In genomic region chr8:107974451-107974850, GRCm38 (mm10) we compare ENCODE assay signal across 13 mouse cellular contexts.
"Had no signal": no experiment of that assay in that cellular context is flagged by ENCODE, and none has a peak within 500 bp of the region (broad histone marks: within the 10 kb centered on the region; RNA-seq: fewer than 3 reads in every experiment).

No protein-coding gene starts in this region.

- DNase-seq: kidney, adult 8-10 months; kidney, postnatal 36 days; layer of hippocampus, adult 9-11 months; layer of hippocampus, postnatal 36 days; lung, adult 2 months; lung, postnatal 36 days; right cerebral cortex, postnatal 25 days; thymus, postnatal 4 days had no signal

- H3K9ac ChIP-seq: liver, embryonic 15.5 days; midbrain, embryonic 13.5 days had no signal

- H3K9me3 ChIP-seq: liver, embryonic 15.5 days; midbrain, embryonic 13.5 days had no signal

- H3K27ac ChIP-seq: kidney, postnatal 0 days; liver, embryonic 15.5 days; midbrain, embryonic 13.5 days had no signal

- H3K27me3 ChIP-seq: liver, embryonic 15.5 days; midbrain, embryonic 13.5 days had no signal

- ATAC-seq: lung, postnatal 0 days; midbrain, embryonic 13.5 days had no signal

- H3K4me1 ChIP-seq: liver, embryonic 15.5 days; midbrain, embryonic 13.5 days had no signal

- H3K4me3 ChIP-seq: liver, embryonic 15.5 days; midbrain, embryonic 13.5 days had no signal

- H3K36me3 ChIP-seq: liver, embryonic 15.5 days; midbrain, embryonic 13.5 days had no signal

- H3K4me2 ChIP-seq: liver, embryonic 11.5 days; liver, embryonic 15.5 days; midbrain, embryonic 13.5 days had no signal
